Comparison of ENCODE assay signal across 8 mouse cellular contexts in the genomic region with DNA sequence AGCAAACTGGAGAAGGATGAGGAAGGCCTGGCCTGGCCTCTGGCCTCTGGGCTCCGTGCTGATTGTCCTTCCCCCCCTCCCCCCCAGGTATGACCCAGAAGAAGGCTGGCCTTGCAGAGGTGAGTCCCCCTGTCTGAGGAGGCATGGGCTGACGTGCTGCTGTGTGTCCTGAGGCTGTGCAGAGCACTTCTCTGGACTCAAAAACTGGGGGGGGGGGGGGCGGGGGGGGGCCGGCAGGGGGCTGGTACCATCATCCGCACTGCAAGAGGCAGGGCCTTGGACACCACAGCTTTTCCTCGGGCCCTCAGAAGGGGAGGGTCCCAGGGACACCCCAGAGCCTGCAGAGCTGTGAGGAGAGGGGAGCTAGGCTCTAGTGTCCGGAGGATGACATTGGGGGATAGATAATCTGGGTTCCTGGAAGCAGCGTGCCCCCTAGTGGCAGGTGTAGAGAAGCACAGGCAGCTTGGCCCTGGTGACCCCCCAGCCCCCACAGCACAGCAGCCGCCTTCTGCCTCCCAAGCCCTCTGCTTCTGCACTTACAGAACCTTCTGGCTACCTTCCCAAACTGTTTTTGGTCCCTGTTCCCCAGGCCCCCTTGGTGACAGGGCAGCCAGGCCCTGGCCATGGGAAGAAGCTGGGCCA. TPM values are rescaled to one million over a fixed set of nuclear protein-coding genes. Genes with fewer than 3 reads are reported as not detected.
DNase-seq lines count a peak whose midpoint lies in the region; ATAC-seq and TF ChIP-seq lines count a peak whose summit lies in the region.

No protein-coding gene starts in this region.

- WGBS in kidney, embryonic 16.5 days: 16% methylated on average over 8 of the region's 9 CpGs
- 19% methylated on average over 9 of the region's 9 CpGs for WGBS in intestine, postnatal 0 days

- peaks cover 52% of the 10 kb centered on the region for H3K4me1 ChIP-seq in kidney, embryonic 16.5 days (ENCODE audit: insufficient read depth, low read length)
- peaks cover 17% of the 10 kb centered on the region; the same call in 1 of the 2 replicates for H3K4me1 ChIP-seq in intestine, postnatal 0 days (replicated peaks; ENCODE audit: control insufficient read depth, insufficient read depth, low read length)
- peaks cover 87% of the 10 kb centered on the region for H3K4me1 ChIP-seq in megakaryocyte, embryonic 14.5 days

- H3K4me2 ChIP-seq in kidney, embryonic 16.5 days (replicated peaks; ENCODE audit: low read depth, low read length): no peak overlapping the region
- H3K4me2 ChIP-seq in intestine, postnatal 0 days (replicated peaks; ENCODE audit: low read depth): no peak overlapping the region

- 0 out of 2 replicates have a peak overlapping the region, but pooled peaks have one; percentile 25 for H3K9ac ChIP-seq in kidney, embryonic 16.5 days (replicated peaks; ENCODE audit: low read length)
- no peak overlapping the region for H3K9ac ChIP-seq in intestine, postnatal 0 days (ENCODE audit: low read depth, low read length)

- no peak overlapping the region for H3K27ac ChIP-seq in kidney, embryonic 16.5 days (ENCODE audit: low read length)
- no peak overlapping the region for H3K27ac ChIP-seq in intestine, postnatal 0 days (ENCODE audit: low read depth, low read length)

- peak; percentile 91 for TF ChIP-seq CTCF in intestine, postnatal 0 days (IDR thresholded peaks at IDR 0.05; ENCODE audit: low read depth)

- peaks cover 40% of the 10 kb centered on the region for H3K36me3 ChIP-seq in kidney, embryonic 16.5 days (ENCODE audit: insufficient read depth, low read length)
- peaks cover 44% of the 10 kb centered on the region for H3K36me3 ChIP-seq in intestine, postnatal 0 days (ENCODE audit: control insufficient read depth, insufficient read depth)
- H3K36me3 ChIP-seq in megakaryocyte, embryonic 14.5 days (replicated peaks; ENCODE audit: low read length): peaks cover 76% of the 10 kb centered on the region

- H3K9me3 ChIP-seq in kidney, embryonic 16.5 days (ENCODE audit: low read length): no peaks in the 10 kb centered on the region
- no peaks in the 10 kb centered on the region for H3K9me3 ChIP-seq in intestine, postnatal 0 days (ENCODE audit: control insufficient read depth)
- H3K9me3 ChIP-seq in megakaryocyte, embryonic 14.5 days: no peaks in the 10 kb centered on the region

- H3K27me3 ChIP-seq in kidney, embryonic 16.5 days (ENCODE audit: insufficient read depth, low read length): no peaks in the 10 kb centered on the region
- H3K27me3 ChIP-seq in intestine, postnatal 0 days (replicated peaks; ENCODE audit: control insufficient read depth, insufficient read depth, low read length): no peaks in the 10 kb centered on the region
- no peaks in the 10 kb centered on the region for H3K27me3 ChIP-seq in megakaryocyte, embryonic 14.5 days (replicated peaks)

- DNase-seq in kidney, adult 11 months: no peak
- DNase-seq in MN1 (ENCODE audit: low spot score): peak; percentile 72
- DNase-seq in cerebellum, adult 9-10 months: peak; percentile 83
- peak; percentile 37 to 75 for DNase-seq in thymus, postnatal 10 days (ENCODE audit: low spot score in 2 of 2)
- no peak for DNase-seq in right cerebral cortex, postnatal 14 days

- no peak for ATAC-seq in kidney, embryonic 16.5 days (ENCODE audit: low FRiP score, low TSS enrichment)
- ATAC-seq in intestine, postnatal 0 days: peak; percentile 15; the same call in 1 of the 2 replicates

- H3K4me3 ChIP-seq in kidney, embryonic 16.5 days (ENCODE audit: low read length): no peak overlapping the region
- H3K4me3 ChIP-seq in intestine, postnatal 0 days (ENCODE audit: low read depth, low read length): no peak overlapping the region
- peak overlapping the region; percentile 67 for H3K4me3 ChIP-seq in megakaryocyte, embryonic 14.5 days (replicated peaks)

RNA-seq across cellular contexts. Expression of a gene that starts 12.0 kb away (rescaled TPM):
- polyA plus RNA-seq in kidney, embryonic 16.5 days (2015; fragmentation: Nextera tagmentation; extraction: Ambion mirVana): 62.9 and 63.9 TPM in 2 replicates
- 27.2 and 27.6 TPM in 2 replicates for polyA plus RNA-seq in intestine, postnatal 0 days (2015; fragmentation: Nextera tagmentation; extraction: Ambion mirVana)
- 124 and 136 TPM in 2 replicates for polyA plus RNA-seq in megakaryocyte, embryonic 14.5 days (2012; ENCODE audit: insufficient read depth, low replicate concordance)

RNA-seq across cellular contexts. Expression of a gene that starts 13.3 kb away (rescaled TPM):
- polyA plus RNA-seq in kidney, embryonic 16.5 days (2015; fragmentation: Nextera tagmentation; extraction: Ambion mirVana): 21.9 and 22.6 TPM in 2 replicates
- 43.2 and 43.4 TPM in 2 replicates for polyA plus RNA-seq in intestine, postnatal 0 days (2015; fragmentation: Nextera tagmentation; extraction: Ambion mirVana)
- polyA plus RNA-seq in megakaryocyte, embryonic 14.5 days (2012; ENCODE audit: insufficient read depth, low replicate concordance): 4.6 and 5.5 TPM in 2 replicates

RNA-seq across cellular contexts. Expression of a gene that starts 16.2 kb away (rescaled TPM):
- 42.3 and 43.2 TPM in 2 replicates for polyA plus RNA-seq in kidney, embryonic 16.5 days (2015; fragmentation: Nextera tagmentation; extraction: Ambion mirVana)
- polyA plus RNA-seq in intestine, postnatal 0 days (2015; fragmentation: Nextera tagmentation; extraction: Ambion mirVana): 14.7 and 15.0 TPM in 2 replicates
- 76.5 and 78.5 TPM in 2 replicates for polyA plus RNA-seq in megakaryocyte, embryonic 14.5 days (2012; ENCODE audit: insufficient read depth, low replicate concordance)

RNA-seq across cellular contexts. Expression of a gene that starts 23.8 kb away (rescaled TPM):
- 19.7 and 20.2 TPM in 2 replicates for polyA plus RNA-seq in kidney, embryonic 16.5 days (2015; fragmentation: Nextera tagmentation; extraction: Ambion mirVana)
- 9.8 and 10.7 TPM in 2 replicates for polyA plus RNA-seq in intestine, postnatal 0 days (2015; fragmentation: Nextera tagmentation; extraction: Ambion mirVana)
- polyA plus RNA-seq in megakaryocyte, embryonic 14.5 days (2012; ENCODE audit: insufficient read depth, low replicate concordance): 87.5 and 153 TPM in 2 replicates

RNA-seq across cellular contexts. Expression of a gene that starts 38.0 kb away (rescaled TPM):
- 88.6 and 88.7 TPM in 2 replicates for polyA plus RNA-seq in kidney, embryonic 16.5 days (2015; fragmentation: Nextera tagmentation; extraction: Ambion mirVana)
- polyA plus RNA-seq in intestine, postnatal 0 days (2015; fragmentation: Nextera tagmentation; extraction: Ambion mirVana): 75.2 and 75.4 TPM in 2 replicates
- polyA plus RNA-seq in megakaryocyte, embryonic 14.5 days (2012; ENCODE audit: insufficient read depth, low replicate concordance): 93.1 and 154 TPM in 2 replicates

Comparison
In these comparisons a context has a peak if more than half of its experiments do, and no peak if none do; other contexts are left out.
1. DNase-seq: peak in MN1 (single experiment), cerebellum, adult 9-10 months (single experiment) and thymus, postnatal 10 days (2 of 2); none in kidney, adult 11 months (single experiment) and right cerebral cortex, postnatal 14 days (single experiment).